Mouse (Mus musculus) lung, embryonic 14.5 days (tissue): ENCODE data around the gene Tenm1. TPM values are rescaled to one million over a fixed set of nuclear protein-coding genes. Genes with fewer than 3 reads are reported as not detected.

Experiments used
- ATAC-seq: fragments of 200-750 bp; cut with Nextera tagmentation; 2 replicates; pipeline ENCODE4 v1.8.0; 2017; ENCODE audit warnings: mild to moderate bottlenecking, moderate TSS enrichment, moderate library complexity; ENCODE audit not compliant: insufficient read depth
- DNase-seq: peaks from one replicate; pipeline ENCODE4 v3.0.0-alpha.2; 2015
- H3K27ac ChIP-seq: fragments of 300-500 bp; sonication (generic); 2 replicates; pipeline ENCODE4 v1.5.1; 2014; ENCODE audit warnings: low read depth, mild to moderate bottlenecking, moderate library complexity
- H3K27me3 ChIP-seq: fragments of 300-500 bp; sonication (generic); 2 replicates; pipeline ENCODE4 v1.6.1; 2014; ENCODE audit warnings: low read length, control low read depth; ENCODE audit not compliant: insufficient read depth
- H3K36me3 ChIP-seq: fragments of 300-500 bp; sonication (generic); 2 replicates; pipeline ENCODE4 v1.6.1; 2014; ENCODE audit warnings: control low read depth; ENCODE audit not compliant: insufficient read depth
- H3K4me1 ChIP-seq: fragments of 300-500 bp; sonication (generic); 2 replicates; pipeline ENCODE4 v1.6.1; 2014; ENCODE audit warnings: antibody characterized with exemption, control low read depth; ENCODE audit not compliant: insufficient read depth
- H3K4me2 ChIP-seq: fragments of 300-500 bp; sonication (generic); 2 replicates; pipeline ENCODE4 v1.6.1; 2014; ENCODE audit warnings: mild to moderate bottlenecking
- H3K4me3 ChIP-seq: fragments of 300-500 bp; sonication (generic); 2 replicates; pipeline ENCODE4 v1.5.1; 2014; ENCODE audit warnings: low read depth, low read length
- H3K9ac ChIP-seq: fragments of 300-500 bp; sonication (generic); 2 replicates; pipeline ENCODE4 v1.6.1; 2014
- H3K9me3 ChIP-seq: fragments of 300-500 bp; sonication (generic); 2 replicates; pipeline ENCODE4 v1.6.1; 2016; ENCODE audit warnings: low read depth, low read length, control low read depth
- CTCF ChIP-seq: IDR thresholded peaks from 2 replicates; pipeline ENCODE4 v1.5.1; 2016; ENCODE audit warnings: antibody characterized with exemption, low read depth
- WGBS: fragments of 180-500 bp; shearing (Covaris S2); extraction: QIAGEN DNeasy Blood & Tissue Kit; methylation state at CpG from one replicate; pipeline ENCODE4 v1.1.7; 2014; 5-methylcytosine and 5-hydroxymethylcytosine counted together
- polyA plus RNA-seq: library from polyadenylated mRNA; unstranded; fragments of >200 nt; fragmentation: Nextera tagmentation; extraction: Ambion mirVana; gene quantifications from 2 replicates; pipeline ENCODE4 v1.2.1, GENCODE M21; 2014

Gene Tenm1
- polyA plus RNA-seq, 1 experiment from 2014 or later = 0.11 TPM

GRCm38 (mm10) chrX:42861731-42862130, 567.2 kb downstream of the Tenm1 start:
- H3K9me3 ChIP-seq = no peaks in the 10 kb centered on the region
- DNase-seq (no peak), ATAC-seq (no peak)
- no peak overlapping the region for H3K4me2 ChIP-seq
- no peak overlapping the region for H3K4me3 ChIP-seq
- H3K9ac ChIP-seq = no peak overlapping the region
- no peaks in the 10 kb centered on the region for H3K36me3 ChIP-seq
- no peaks in the 10 kb centered on the region for H3K27me3 ChIP-seq
- no peak for TF ChIP-seq CTCF
- H3K27ac ChIP-seq = no peak overlapping the region
- no peaks in the 10 kb centered on the region for H3K4me1 ChIP-seq
- 91% methylated on average over 1 of the region's 1 CpGs for WGBS

DNA sequence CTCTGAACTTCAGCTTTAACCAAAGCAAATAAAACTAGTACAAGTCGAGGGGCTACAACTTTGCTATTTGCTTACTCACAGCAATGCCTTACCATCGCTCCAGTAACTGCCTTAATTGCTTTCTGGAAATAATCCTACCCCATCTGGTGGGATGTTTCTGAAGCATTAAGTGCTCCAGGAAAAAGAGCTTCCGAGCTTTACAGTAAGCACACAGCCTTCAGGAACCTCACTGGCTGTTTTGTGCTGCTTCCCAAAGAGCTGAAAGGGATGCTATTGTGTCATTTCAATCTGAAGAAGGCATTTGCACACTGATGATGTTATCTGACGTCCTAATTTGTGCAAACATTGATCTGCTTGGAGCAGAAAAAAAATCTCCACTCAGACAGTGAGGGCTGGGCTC, 647.4 kb downstream of the Tenm1 start:
- ATAC-seq = no peak
- H3K27me3 ChIP-seq = no peaks in the 10 kb centered on the region
- H3K4me3 ChIP-seq = no peak overlapping the region
- H3K36me3 ChIP-seq = no peaks in the 10 kb centered on the region
- TF ChIP-seq CTCF = no peak
- no peak overlapping the region for H3K9ac ChIP-seq
- 48% methylated on average over 4 of the region's 4 CpGs for WGBS
- no peak overlapping the region for H3K27ac ChIP-seq
- no peak for DNase-seq
- no peaks in the 10 kb centered on the region for H3K4me1 ChIP-seq
- no peaks in the 10 kb centered on the region for H3K9me3 ChIP-seq
- no peak overlapping the region for H3K4me2 ChIP-seq

DNA sequence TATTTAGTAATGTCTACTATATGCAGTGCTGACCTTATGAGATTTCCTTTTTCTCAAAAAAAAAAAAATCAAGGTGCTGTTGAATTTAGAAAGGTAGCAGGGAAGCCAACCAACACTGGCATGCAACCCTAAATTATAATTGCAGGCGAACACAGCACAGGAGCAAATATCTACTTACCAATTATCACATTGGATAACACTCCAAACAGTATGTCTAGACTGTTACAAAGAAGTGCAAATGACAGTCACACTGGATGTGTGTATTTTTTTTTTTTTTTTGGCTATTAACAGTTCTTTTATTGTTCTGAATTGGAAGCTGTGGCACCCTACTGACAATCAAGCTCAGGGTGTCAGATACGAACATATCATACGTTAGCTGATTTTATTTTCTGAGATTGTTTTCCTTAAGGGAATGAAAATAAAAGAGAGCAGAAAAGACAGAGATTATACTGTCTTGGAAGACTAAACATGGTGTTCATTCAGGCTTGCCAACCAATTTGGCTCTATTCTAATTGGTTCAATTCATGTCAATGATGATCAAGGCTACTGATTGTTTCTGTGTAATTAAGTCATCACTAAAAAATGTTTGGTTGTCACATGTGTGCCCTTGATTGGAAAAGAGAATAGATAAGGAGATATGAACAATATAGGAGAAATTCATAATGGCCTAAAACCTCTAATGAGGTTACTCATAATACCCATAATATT, 710.7 kb downstream of the Tenm1 start:
- no peaks in the 10 kb centered on the region for H3K9me3 ChIP-seq
- DNase-seq (no peak), ATAC-seq (no peak)
- no peaks in the 10 kb centered on the region for H3K36me3 ChIP-seq
- H3K4me3 ChIP-seq = no peak overlapping the region
- no peaks in the 10 kb centered on the region for H3K4me1 ChIP-seq
- no peak for TF ChIP-seq CTCF
- H3K27ac ChIP-seq = no peak overlapping the region
- H3K9ac ChIP-seq = no peak overlapping the region
- WGBS = 80% methylated on average over 3 of the region's 3 CpGs
- H3K4me2 ChIP-seq = no peak overlapping the region
- no peaks in the 10 kb centered on the region for H3K27me3 ChIP-seq

DNA sequence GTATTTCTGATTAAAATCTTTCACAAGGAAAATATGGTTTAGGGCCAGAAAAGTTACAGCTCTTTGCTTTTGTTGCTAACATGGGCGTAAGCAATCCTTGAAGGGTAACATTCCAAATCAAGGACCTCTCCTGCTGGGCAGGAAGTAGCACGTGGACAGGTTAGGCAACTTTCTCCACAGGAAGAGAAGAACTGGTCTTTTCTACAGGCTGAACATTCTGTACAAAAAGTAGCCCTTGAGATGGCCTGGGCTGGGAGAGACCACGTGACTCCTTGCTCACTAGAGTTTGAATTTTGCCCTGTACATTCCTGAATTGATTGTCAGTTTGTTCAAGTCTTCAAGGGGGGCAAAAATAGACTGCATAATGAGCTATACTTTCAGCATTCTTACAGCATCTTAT, 728.6 kb downstream of the Tenm1 start:
- Histone ChIP-seq H3K36me3 (no peaks in the 10 kb centered on the region), H3K9ac (no peak overlapping the region), H3K4me3 (no peak overlapping the region), H3K27me3 (no peaks in the 10 kb centered on the region), H3K9me3 (no peaks in the 10 kb centered on the region), H3K4me1 (no peaks in the 10 kb centered on the region), H3K4me2 (no peak overlapping the region), H3K27ac (no peak overlapping the region)
- TF ChIP-seq CTCF = no peak
- ATAC-seq = no peak
- no peak for DNase-seq
- 53% methylated on average over 3 of the region's 3 CpGs for WGBS

DNA sequence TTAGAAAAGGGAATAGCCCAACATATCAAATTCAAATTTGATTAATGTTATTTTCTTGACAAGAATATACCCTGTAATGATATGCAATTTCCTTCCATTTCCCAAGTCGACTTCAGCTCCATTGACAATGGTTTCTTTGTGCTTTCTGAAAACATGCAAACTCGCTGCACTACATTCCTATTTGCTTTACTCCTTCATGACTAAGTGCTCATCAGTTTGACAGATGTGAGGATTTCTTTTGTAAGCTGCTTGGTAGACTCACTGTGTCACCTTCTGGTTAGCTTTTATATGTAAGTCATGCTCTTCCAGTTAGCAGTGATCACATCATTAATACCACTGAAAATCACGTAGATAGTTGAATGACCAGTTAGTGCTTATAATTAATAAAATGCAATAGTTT, 781.8 kb downstream of the Tenm1 start:
- WGBS = 58% methylated on average over 3 of the region's 3 CpGs
- no peaks in the 10 kb centered on the region for H3K36me3 ChIP-seq
- no peaks in the 10 kb centered on the region for H3K27me3 ChIP-seq
- no peak overlapping the region for H3K4me3 ChIP-seq
- TF ChIP-seq CTCF = no peak
- H3K4me2 ChIP-seq = no peak overlapping the region
- ATAC-seq = no peak
- no peaks in the 10 kb centered on the region for H3K4me1 ChIP-seq
- no peak overlapping the region for H3K27ac ChIP-seq
- no peaks in the 10 kb centered on the region for H3K9me3 ChIP-seq
- no peak overlapping the region for H3K9ac ChIP-seq
- DNase-seq = no peak

DNA sequence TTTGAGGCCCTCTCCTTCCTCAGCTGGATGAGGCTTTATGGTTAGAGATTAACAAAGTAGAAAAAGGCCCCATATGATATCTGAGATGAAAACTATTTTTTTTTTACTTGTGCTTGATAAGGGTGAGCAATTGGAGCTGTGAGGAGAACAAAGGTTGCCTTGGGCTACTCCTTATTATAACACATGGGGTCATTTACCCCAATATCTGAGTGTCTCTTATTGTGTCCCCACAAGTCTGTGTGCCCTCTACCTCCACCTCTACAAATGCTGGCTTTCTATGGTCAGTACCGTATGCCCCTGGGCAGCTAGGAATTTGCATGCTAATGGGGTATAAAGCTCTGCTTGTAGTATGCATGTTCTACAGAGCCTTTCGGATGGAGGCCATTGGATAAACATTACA, 848.4 kb downstream of the Tenm1 start:
- H3K4me3 ChIP-seq = no peak overlapping the region
- H3K36me3 ChIP-seq = no peaks in the 10 kb centered on the region
- H3K9me3 ChIP-seq = no peaks in the 10 kb centered on the region
- 66% methylated on average over 2 of the region's 2 CpGs for WGBS
- no peaks in the 10 kb centered on the region for H3K4me1 ChIP-seq
- ATAC-seq (no peak), DNase-seq (no peak)
- H3K27ac ChIP-seq = no peak overlapping the region
- H3K4me2 ChIP-seq = no peak overlapping the region
- TF ChIP-seq CTCF = no peak
- no peak overlapping the region for H3K9ac ChIP-seq
- H3K27me3 ChIP-seq = no peaks in the 10 kb centered on the region

GRCm38 (mm10) chrX:42558683-42559082, 870.2 kb downstream of the Tenm1 start:
- Histone ChIP-seq H3K9me3 (no peaks in the 10 kb centered on the region), H3K4me3 (no peak overlapping the region), H3K9ac (no peak overlapping the region), H3K4me1 (no peaks in the 10 kb centered on the region), H3K27me3 (no peaks in the 10 kb centered on the region), H3K27ac (no peak overlapping the region), H3K36me3 (no peaks in the 10 kb centered on the region), H3K4me2 (no peak overlapping the region)
- TF ChIP-seq CTCF = no peak
- no peak for DNase-seq
- 58% methylated on average over 4 of the region's 4 CpGs for WGBS
- ATAC-seq = no peak

DNA sequence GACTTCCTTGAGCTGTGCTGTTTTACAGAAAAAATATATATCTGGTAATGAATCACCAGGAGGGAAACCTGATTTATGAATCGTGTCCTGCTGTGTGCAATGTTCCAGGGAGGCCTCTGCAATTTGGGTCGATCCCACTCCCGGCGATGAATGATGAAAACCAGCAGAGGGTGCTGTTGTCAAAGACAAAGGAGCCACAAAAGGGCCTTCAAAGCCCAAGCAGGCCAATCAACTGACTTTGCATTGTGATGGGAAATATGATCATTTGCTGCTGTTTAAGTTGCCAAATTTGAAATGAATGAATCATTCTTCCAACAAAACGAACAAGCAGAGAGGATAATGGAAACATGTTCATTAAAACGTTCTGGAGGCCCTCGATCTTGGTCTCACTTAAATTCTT, 871.6 kb downstream of the Tenm1 start:
- H3K4me2 ChIP-seq = no peak overlapping the region
- H3K27me3 ChIP-seq = no peaks in the 10 kb centered on the region
- TF ChIP-seq CTCF = peak; percentile 72
- H3K4me3 ChIP-seq = no peak overlapping the region
- 18% methylated on average over 7 of the region's 7 CpGs for WGBS
- no peaks in the 10 kb centered on the region for H3K36me3 ChIP-seq
- ATAC-seq (no peak), DNase-seq (peak; percentile 82)
- no peaks in the 10 kb centered on the region for H3K9me3 ChIP-seq
- H3K27ac ChIP-seq = no peak overlapping the region
- H3K4me1 ChIP-seq = no peaks in the 10 kb centered on the region
- H3K9ac ChIP-seq = no peak overlapping the region
